Mouse (Mus musculus): Measurements from ENCODE around the gene Actbl2.
A peak's percentile ranks its signal among the peaks of the same experiment; 100 is the strongest.

Actbl2 gene

DNA sequence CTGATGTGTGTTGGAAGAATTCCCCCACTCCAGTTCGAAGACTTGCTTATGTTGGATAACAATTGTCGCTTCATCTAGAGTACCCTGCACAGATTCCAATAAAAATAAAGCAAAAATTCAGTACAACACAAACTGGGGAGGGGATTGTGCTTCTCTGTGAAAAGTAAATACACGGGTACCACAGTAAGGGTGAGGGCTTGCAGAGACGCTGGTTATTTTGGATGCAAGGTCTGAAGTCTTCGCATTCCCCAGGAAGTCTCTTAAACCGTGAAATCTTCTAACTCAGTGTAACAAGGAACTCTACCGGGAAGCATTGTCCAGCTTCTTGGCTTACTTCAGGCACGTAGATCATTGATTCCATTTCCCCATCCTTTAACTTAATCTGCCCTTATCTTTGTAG, 17.1 kb downstream of the Actbl2 start:
- DNase-seq, result no peak

DNA sequence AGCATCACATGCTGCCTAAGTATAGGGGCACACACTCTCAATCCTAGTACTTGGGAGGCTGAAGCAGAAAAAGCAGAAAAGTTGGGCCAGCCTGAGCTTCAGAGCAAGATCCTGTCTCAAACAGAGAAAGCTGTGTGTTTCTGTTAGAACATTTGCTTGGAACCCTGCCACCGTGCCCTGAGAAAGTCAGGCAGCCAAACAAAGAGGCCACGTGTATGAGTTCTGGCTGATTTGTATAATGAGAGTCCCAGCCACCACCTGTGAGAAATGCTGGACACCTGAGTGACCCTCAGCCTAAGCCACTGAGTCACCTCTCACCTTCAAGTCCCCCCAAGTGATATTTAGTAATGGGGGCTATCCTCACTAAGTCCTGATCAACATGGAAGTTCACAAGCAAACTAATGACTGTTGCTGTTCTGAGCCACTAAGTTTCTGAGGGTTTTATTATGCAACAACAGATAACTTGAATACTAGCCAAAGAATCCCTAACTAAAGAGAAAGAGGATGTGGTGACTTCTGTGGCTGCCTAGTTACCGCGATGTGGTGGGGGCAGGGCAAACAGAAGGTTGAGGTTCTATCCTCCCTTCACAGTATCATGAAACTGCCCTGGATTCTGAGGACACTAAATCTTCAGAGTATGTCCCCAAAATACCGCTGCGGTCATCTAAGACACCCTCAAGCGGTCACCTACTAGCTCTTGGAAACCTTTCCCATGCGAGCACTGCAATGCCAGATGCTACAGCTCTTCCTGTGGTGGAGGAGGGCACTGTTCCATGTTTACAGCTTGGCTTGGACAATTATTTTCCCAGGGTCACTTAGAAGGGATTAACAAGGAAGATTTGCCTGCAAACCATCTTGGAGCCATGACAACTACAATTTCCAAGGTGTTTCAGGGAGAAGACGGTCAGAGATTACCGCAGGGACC, 31.9 kb downstream of the Actbl2 start:
- DNase-seq, result peak; percentile 64

DNA sequence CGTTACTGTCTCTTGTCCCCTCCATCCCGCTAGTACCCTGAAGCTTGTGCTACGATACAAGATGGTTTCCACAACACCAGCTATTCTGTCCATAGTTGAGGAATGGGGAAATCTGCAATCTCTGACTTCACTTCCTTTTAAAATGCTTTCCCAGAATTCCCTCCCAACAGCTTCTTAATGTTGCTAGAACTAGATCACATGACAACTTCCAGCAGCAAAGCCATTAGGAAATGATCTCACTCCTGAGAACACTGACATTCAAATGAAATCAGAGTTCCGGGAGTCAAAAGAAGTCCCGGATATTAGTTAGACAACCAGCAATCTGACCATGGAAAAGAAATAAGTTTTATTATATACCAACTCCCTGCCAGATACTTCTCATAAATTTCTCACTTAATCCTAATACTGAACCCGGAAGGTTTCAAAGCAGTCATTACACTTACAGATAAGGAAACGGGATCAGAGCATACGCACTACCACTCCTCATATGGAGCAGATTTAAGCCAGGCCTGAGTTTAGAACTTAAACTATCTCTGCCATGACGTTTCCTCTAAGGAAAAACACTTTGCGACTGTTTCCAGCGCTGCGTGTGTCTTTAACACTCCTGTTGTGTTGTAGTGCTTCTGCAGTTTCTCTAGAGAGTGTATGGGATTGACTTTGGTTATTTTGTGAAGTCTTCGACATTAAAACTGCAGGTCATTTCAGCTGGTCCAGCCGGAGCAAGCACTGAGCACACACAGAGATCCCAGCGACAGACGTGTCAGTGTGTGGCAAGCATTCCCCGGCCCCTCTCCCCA, 36.5 kb downstream of the Actbl2 start:
- no peak for DNase-seq

DNA sequence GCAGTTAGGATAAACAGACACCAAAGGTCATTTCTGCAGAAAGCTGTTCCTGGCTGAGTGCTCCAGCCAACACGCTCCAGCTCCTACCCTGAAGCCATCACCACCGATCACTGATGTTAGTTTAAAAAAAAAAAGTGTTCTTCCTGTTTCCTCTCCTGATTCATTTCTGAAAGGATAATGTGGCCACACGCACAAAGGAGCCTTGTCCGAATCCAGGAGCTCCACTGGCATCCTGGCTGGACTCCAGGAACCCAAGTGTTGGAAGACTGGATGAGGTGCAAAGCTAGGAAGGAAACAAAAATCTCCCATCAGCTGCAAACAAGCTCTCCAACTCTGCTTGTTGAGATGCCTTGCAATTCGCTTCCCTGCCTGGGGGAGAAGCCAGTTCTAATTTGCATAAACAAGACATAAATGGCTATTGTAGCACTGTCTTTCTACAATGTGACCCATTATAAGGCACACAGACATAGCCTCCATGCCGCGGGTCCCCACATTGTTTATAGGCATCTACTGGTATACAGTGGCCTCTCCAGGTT, 37.2 kb downstream of the Actbl2 start:
- DNase-seq, result peak; percentile 80

DNA sequence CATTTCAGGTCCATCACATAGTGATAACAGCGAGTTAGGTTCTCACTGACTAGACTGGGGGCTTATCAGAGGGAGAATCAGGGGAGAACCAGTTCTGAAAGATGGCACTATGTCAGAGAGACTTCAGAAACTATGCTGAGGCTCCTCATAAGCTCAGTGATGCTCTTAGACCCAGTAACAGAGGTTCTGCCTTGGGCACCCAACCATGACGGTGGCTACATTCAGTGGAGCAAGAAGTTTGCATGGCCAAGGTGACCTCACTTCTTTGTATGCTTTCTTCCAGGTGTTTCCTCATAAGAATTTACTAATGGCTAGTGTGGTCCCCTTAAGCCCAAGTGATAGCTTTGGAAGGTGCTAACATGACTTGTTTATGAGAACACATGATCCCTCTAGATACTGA, 38.7 kb downstream of the Actbl2 start:
- DNase-seq, result no peak

DNA sequence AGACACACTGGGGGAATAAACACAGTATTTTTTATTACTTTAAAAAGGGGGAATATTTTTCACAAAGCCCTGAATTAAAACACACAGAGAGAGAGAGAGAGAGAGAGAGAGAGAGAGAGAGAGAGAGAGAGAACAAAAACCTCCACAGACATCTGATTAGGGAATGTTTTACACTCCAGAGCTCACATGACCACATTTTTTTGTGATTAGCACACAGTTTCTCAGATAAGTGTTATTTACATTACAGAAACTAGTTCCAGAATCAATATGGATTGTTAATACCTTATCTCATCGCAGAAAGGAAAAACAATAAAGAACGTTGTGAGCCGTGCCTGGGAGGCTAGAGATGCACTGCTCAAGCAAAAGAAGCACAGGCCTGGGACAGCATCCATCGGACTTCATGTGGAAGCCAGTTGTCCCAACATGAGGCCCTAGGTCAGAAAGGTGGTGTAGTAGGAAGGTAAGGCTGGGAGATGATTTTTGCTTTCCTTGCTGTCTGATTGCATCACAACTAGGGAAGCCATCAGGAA, 40.2 kb downstream of the Actbl2 start:
- no peak for DNase-seq

DNA sequence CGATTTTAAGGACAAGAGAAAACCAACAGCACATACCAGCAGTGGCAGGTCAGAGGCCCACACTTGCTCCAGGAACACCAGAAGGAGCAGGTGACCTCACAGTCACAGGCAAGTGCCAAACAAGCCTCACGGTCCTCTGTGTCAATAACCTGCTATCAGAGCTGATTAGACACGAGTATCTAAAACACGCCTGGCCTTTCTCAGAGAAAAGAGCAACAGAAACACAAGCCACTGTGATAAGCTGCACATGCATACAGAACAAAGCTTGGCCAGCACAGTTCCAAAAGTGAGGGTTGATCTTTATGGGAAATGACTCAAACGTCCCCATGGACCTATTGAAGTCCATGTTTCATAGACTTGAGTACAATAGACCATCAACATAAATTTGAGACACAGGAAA, 41.2 kb downstream of the Actbl2 start:
- no peak for DNase-seq

DNA sequence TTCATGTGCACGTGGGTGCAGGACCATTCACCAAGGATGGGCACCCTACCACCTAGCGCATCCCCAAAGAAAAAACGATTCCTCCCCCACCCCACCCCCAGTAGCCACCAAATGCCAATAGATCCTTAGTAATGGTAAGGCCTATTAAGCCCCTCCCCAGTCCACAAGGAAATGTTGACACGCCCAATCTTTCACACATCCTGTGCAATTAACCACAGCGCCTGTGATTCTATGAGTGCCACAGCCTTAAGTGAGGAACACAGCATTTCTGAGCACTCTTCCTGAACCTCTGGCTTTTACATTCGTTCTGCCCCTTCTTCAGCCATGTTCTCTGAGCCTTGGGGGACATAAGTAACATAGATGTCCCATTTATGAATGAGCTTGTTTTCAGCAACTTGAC, 42.8 kb downstream of the Actbl2 start:
- no peak for DNase-seq

DNA sequence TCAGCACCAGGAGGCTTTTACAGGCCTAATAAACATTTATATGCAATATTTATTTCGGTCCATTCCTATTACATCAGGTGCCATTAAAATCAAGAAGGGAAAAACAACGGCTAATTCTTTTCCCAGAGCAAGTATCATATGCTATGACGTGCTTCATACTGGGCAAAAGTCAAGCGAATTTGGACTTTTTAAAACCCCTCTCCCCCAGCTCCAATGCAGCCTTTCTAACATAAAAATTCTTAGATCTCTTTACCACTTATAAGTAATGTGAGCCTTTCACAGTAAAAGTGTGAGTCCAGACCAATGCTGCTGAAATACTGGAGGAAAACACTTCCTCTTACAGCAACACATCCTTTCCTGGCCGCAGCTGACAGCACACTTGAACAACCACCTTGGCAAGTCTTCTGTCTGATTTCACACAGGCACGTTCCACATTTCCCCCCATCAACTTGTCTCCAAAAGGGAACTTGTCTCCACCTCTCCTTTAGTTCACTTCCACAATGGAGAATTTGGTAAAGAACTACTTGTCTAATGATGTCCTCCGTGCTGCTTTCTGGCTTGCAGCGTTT, 44.4 kb downstream of the Actbl2 start:
- DNase-seq, result no peak

DNA sequence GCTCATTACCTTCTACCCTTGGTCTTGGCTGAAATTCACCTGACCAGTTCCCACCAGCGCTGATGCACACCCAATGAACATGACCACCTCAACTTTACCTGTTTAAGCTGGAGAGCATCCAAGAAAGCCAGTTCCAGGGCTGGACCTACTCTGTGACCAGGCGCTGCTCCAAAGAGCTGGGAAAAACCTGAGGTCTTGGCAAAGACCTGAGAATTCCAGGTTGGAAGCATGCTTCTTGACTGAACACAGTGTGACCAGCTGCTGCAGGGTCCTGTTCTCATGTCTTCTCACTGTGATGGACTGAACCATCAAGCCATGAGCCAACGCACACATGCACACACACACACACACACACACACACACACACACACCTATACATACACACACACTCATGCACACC, 46.0 kb downstream of the Actbl2 start:
- DNase-seq, result no peak

DNA sequence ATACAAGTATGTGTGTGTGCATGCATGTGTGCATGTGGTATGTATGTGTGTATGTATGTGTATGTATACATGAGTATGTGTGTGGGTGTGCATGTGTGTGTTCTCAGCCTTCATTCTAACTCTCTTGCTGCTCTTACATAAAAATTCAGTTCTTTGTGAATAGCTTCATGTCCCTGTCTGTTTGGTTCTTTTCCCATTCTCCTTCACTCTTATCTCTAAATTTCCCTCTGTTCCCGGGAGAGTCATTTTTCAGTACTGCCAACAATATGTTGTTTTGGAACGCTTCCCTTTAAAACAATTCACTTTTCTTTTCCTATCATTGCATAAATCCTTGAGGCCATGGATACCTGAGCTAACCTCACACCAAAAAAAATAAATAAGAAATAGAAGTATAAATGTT, 46.6 kb downstream of the Actbl2 start:
- DNase-seq, result no peak

DNA sequence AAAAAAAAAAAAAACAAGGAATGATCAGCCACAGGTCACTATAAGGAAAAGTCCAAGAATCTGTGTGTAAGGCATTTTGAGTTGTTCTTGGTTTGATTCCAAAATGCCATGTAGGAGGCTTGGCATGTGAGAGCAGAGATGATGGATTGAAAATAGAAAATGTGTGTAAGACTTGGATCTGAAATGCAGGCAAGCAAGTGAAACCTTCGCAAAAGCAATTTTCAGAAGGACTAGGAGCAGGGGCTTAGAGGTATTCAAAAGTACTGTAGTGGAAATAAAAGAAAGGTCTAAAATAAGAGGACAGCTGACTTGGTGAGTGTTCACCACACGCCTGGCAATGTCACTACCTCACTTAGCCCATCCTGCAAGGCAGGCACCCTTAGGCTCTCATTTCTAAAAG, 49.4 kb downstream of the Actbl2 start:
- DNase-seq, result no peak

DNA sequence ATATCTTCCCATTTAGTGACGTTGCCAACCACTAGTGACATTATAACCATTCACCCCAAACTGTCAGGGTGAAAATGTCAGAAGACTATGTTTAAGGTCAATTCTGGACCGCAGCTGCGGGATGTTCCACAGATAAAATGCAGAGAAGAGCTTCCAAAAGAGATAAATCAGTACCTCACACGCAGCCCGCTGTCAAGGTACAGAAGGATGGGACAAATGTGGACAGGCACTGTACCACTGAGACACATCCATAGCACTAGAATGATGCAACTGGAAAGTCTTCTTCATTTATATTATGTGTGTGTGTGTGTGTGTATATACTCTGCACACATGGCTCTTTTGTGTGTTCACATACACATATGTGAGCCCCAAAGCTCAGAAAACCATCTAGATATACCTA, 49.9 kb downstream of the Actbl2 start:
- no peak for DNase-seq

Data from lung, postnatal 10 days (tissue).